Mouse (Mus musculus): ENCODE results near the gene 9530053A07Rik. TPM values are rescaled to one million over a fixed set of nuclear protein-coding genes. Genes with fewer than 3 reads are reported as not detected.

9530053A07Rik gene
- polyA plus RNA-seq, 1 experiment from 2014 or later, result 0.04 TPM

GRCm38 (mm10) chr7:28203207-28204108 is 74.2 kb downstream of the 9530053A07Rik start:
- Histone ChIP-seq H3K9ac (no peak overlapping the region), H3K9me3 (no peaks in the 10 kb centered on the region), H3K27me3 (no peaks in the 10 kb centered on the region), H3K36me3 (0 out of 2 replicates have a peak, but pooled peaks cover 3% of the 10 kb centered on the region), H3K4me2 (replicated peaks) (no peak overlapping the region), H3K4me1 (no peaks in the 10 kb centered on the region), H3K4me3 (no peak overlapping the region), H3K27ac (no peak overlapping the region)
- ATAC-seq (ENCODE audit: insufficient number of reproducible peaks, insufficient read depth, low FRiP score, low TSS enrichment), result no peak
- WGBS, result 60% methylated on average over 19 of the region's 19 CpGs

DNA sequence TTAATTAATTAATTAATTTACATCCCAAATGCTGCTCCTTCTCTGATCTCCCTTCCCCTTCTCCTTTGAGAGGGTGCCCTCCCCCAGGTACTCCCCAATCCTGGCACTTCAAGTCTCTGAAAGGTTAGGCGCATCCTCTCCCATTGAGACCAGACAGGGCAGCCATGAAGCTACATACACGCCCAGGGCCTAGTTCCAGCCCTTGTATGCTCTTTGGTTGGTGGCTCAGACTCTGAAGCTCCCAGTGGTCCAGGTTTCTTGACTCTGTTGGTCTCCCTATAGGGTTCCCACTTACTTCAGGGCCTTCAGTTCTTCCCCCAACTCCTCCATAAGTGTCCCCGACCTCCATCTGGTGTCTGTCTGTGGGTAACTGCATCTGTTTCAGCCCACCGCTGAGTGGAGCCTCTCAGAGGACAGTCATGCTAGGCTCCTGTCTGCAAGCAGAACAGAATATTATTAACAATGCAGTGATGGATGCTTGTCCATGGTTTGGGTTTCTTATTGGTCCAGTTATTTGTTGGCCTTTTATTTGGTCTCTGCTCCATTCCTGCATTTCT is 76.9 kb downstream of the 9530053A07Rik start:
- no peak for ATAC-seq (ENCODE audit: insufficient number of reproducible peaks, insufficient read depth, low FRiP score, low TSS enrichment)
- no peak overlapping the region for H3K27ac ChIP-seq
- no peaks in the 10 kb centered on the region for H3K9me3 ChIP-seq
- no peak overlapping the region for H3K4me2 ChIP-seq (replicated peaks)
- no peaks in the 10 kb centered on the region for H3K36me3 ChIP-seq
- H3K27me3 ChIP-seq, result no peaks in the 10 kb centered on the region
- 74% methylated on average over 4 of the region's 4 CpGs for WGBS
- H3K4me3 ChIP-seq, result no peak overlapping the region
- no peak overlapping the region for H3K9ac ChIP-seq
- H3K4me1 ChIP-seq, result no peaks in the 10 kb centered on the region

DNA sequence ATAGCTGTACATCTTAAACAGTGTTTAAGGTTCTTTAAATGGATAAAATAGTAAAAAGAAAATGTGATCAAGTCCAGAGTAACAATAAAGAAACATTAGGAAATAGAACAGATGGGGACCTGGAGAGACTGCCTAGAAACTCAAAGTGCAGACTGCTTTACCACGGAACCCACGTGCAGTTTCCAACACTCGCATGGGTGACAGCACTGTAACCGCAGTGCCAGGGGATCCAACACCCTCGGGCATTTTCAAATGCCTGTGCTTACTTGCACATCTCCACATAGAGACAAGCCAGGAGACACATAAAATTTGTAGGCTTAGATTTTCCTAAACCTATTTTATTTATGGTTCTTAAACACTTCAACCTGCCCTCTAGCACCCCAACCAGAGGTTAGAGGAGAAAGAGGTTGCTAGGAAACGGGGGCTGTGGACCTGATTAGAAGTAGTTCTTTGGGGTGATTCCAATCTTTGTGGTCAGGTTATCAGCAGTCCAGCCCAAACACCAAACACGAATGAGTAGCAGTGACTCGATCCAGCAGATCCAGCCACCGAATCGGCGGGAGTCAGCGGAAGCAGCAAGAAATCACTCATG is 79.2 kb downstream of the 9530053A07Rik start:
- Histone ChIP-seq H3K9me3 (no peaks in the 10 kb centered on the region), H3K9ac (peak overlapping the region; percentile 50), H3K4me2 (replicated peaks) (peak overlapping the region; percentile 51), H3K4me3 (peak overlapping the region; percentile 31), H3K27ac (no peak overlapping the region), H3K36me3 (no peaks in the 10 kb centered on the region), H3K27me3 (no peaks in the 10 kb centered on the region), H3K4me1 (no peaks in the 10 kb centered on the region)
- 45% methylated on average over 12 of the region's 12 CpGs for WGBS
- ATAC-seq (ENCODE audit: insufficient number of reproducible peaks, insufficient read depth, low FRiP score, low TSS enrichment), result no peak

DNA sequence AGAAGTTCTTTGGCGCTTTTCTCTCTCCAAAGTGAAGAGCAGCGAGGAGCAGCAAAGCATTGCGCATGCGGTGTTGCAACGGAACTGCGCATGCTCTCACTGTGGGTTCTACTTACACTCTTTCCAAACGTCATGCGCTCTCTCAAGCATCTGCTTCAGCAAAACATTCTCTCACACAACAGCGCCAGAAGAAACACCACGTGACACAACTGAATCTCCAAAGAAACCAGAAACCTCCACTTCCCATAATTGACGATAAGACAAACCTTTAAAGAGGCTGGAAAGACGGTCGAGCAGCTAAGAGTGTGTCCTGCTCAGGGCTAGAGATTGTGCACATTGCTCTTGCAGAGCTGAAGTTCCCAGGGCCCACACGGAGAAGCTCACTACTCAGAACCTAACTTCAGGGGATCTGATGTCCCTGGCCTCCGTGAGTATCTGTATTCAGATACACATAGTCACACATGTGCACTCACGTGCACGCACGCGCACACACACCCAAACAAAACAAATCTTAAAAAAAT is 79.8 kb downstream of the 9530053A07Rik start:
- Histone ChIP-seq H3K27me3 (no peaks in the 10 kb centered on the region), H3K4me1 (no peaks in the 10 kb centered on the region), H3K4me2 (replicated peaks) (peak overlapping the region; percentile 51), H3K9me3 (no peaks in the 10 kb centered on the region), H3K4me3 (peak overlapping the region; percentile 31), H3K36me3 (no peaks in the 10 kb centered on the region), H3K9ac (peak overlapping the region; percentile 50), H3K27ac (no peak overlapping the region)
- WGBS, result 50% methylated on average over 19 of the region's 19 CpGs
- ATAC-seq (ENCODE audit: insufficient number of reproducible peaks, insufficient read depth, low FRiP score, low TSS enrichment), result no peak

DNA sequence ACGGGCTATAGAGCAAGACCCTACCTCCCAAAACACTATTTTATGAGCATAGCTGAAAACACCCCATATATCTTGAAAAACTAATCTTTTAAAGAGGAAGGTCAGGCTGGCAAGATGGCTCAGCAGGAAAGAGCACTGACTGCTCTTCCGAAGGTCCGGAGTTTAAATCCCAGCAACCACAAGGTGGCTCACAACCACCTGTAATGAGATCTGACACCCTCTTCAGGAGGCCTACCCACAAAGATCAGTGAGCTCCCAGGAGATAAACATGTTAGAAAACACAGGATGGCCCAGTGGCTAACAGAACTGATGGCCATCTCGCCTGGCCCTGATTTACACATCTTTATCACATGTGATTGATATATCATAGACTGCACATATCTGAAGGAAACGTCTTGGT is 81.5 kb downstream of the 9530053A07Rik start:
- H3K4me3 ChIP-seq, result no peak overlapping the region
- no peak overlapping the region for H3K27ac ChIP-seq
- no peak overlapping the region for H3K9ac ChIP-seq
- no peaks in the 10 kb centered on the region for H3K9me3 ChIP-seq
- H3K4me2 ChIP-seq (replicated peaks), result no peak overlapping the region
- WGBS, result 54% methylated on average over 5 of the region's 5 CpGs
- H3K27me3 ChIP-seq, result no peaks in the 10 kb centered on the region
- H3K4me1 ChIP-seq, result no peaks in the 10 kb centered on the region
- no peaks in the 10 kb centered on the region for H3K36me3 ChIP-seq
- no peak for ATAC-seq (ENCODE audit: insufficient number of reproducible peaks, insufficient read depth, low FRiP score, low TSS enrichment)

DNA sequence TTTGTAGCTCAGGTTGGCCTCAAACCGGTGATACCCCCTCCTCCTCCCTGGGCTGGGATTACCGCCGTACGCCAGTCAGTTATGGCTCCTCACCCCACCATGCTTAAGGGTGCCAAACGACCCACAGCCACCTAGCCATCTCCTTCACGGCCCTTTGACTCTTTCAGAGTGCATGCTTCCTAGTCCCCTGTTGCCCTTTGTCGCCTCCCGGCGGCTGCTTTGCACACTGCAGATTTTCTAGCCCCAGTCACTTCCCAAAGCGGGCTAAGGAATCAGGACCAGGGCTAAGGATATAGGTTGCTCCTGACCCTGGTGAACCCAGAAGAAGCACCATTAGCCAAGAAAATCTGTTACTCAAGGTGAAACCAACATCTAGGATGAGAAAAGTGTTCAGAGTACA is 84.9 kb downstream of the 9530053A07Rik start:
- 41% methylated on average over 10 of the region's 10 CpGs for WGBS
- no peak overlapping the region for H3K4me2 ChIP-seq (replicated peaks)
- no peaks in the 10 kb centered on the region for H3K9me3 ChIP-seq
- no peak overlapping the region for H3K4me3 ChIP-seq
- ATAC-seq (ENCODE audit: insufficient number of reproducible peaks, insufficient read depth, low FRiP score, low TSS enrichment), result no peak
- no peak overlapping the region for H3K9ac ChIP-seq
- H3K36me3 ChIP-seq, result no peaks in the 10 kb centered on the region
- no peak overlapping the region for H3K27ac ChIP-seq
- H3K4me1 ChIP-seq, result no peaks in the 10 kb centered on the region
- no peaks in the 10 kb centered on the region for H3K27me3 ChIP-seq

Other genes with a start within 250 kb of the 9530053A07Rik start
- gene Zfp974, start 200.0 kb upstream of the 9530053A07Rik start, polyA plus RNA-seq (2016; fragmentation: Nextera tagmentation; extraction: Ambion mirVana), result 11.4 and 12.3 TPM in 2 replicates
- gene Zfp780b, start 150.3 kb upstream of the 9530053A07Rik start, polyA plus RNA-seq (2016; fragmentation: Nextera tagmentation; extraction: Ambion mirVana), result 23.4 and 24.8 TPM in 2 replicates
- gene Zfp850, start 115.4 kb upstream of the 9530053A07Rik start, polyA plus RNA-seq (2016; fragmentation: Nextera tagmentation; extraction: Ambion mirVana), result 5.2 and 6.6 TPM in 2 replicates
- 347 and 354 TPM in 2 replicates for gene Psmc4, start 79.4 kb upstream of the 9530053A07Rik start, polyA plus RNA-seq (2016; fragmentation: Nextera tagmentation; extraction: Ambion mirVana)
- gene Fcgbp, start 58.2 kb upstream of the 9530053A07Rik start, polyA plus RNA-seq (2016; fragmentation: Nextera tagmentation; extraction: Ambion mirVana), result 0.40 and 0.73 TPM in 2 replicates
- gene Fbl, start 40.2 kb downstream of the 9530053A07Rik start, polyA plus RNA-seq (2016; fragmentation: Nextera tagmentation; extraction: Ambion mirVana), result 155 TPM in 2 replicates
- 18.3 and 19.8 TPM in 2 replicates for gene Dyrk1b, start 50.0 kb downstream of the 9530053A07Rik start, polyA plus RNA-seq (2016; fragmentation: Nextera tagmentation; extraction: Ambion mirVana)
- gene Eid2, start 138.4 kb downstream of the 9530053A07Rik start, polyA plus RNA-seq (2016; fragmentation: Nextera tagmentation; extraction: Ambion mirVana), result 10.3 and 18.2 TPM in 2 replicates
- gene Eid2b, start 148.3 kb downstream of the 9530053A07Rik start, polyA plus RNA-seq (2016; fragmentation: Nextera tagmentation; extraction: Ambion mirVana), result 19.2 and 19.5 TPM in 2 replicates
- gene Selenov, start 161.7 kb downstream of the 9530053A07Rik start, polyA plus RNA-seq (2016; fragmentation: Nextera tagmentation; extraction: Ambion mirVana), result not detected in 2 replicates
- 3.5 and 3.7 TPM in 2 replicates for gene Dll3, start 172.8 kb downstream of the 9530053A07Rik start, polyA plus RNA-seq (2016; fragmentation: Nextera tagmentation; extraction: Ambion mirVana)
- gene Timm50, start 182.6 kb downstream of the 9530053A07Rik start, polyA plus RNA-seq (2016; fragmentation: Nextera tagmentation; extraction: Ambion mirVana), result 162 and 170 TPM in 2 replicates
- gene Supt5, start 209.3 kb downstream of the 9530053A07Rik start, polyA plus RNA-seq (2016; fragmentation: Nextera tagmentation; extraction: Ambion mirVana), result 106 TPM in 2 replicates
- 836 and 855 TPM in 2 replicates for gene Rps16, start 221.2 kb downstream of the 9530053A07Rik start, polyA plus RNA-seq (2016; fragmentation: Nextera tagmentation; extraction: Ambion mirVana)
- 114 and 121 TPM in 2 replicates for gene Plekhg2, start 243.1 kb downstream of the 9530053A07Rik start, polyA plus RNA-seq (2016; fragmentation: Nextera tagmentation; extraction: Ambion mirVana)

Data from embryonic facial prominence, embryonic 12.5 days (tissue).